Mouse (Mus musculus) ovary, postnatal 14 days (tissue): ENCODE measurements around the gene Atp1a3.
A peak's percentile ranks its signal among the peaks of the same experiment; 100 is the strongest.
"Not testable (repeated sequence)": the region's sequence is repeated elsewhere in the genome, so short reads cannot be mapped to it uniquely, and the experiment has no call there.

Experiments used
- DNase-seq: peaks from one replicate; pipeline ENCODE4 v3.0.0; 2022; ENCODE audit warnings: low spot score

Gene Atp1a3

GRCm38 (mm10) chr7:25005421-25006065 lies at the start of gene Atp1a3:
TSS of gene Atp1a3 (minus strand) at chr7:25005958.
- no peak for DNase-seq

GRCm38 (mm10) chr7:25052587-25052986 lies 46.8 kb upstream of the Atp1a3 start:
- DNase-seq: no peak

GRCm38 (mm10) chr7:25049295-25049930 lies 43.7 kb upstream of the Atp1a3 start:
- no peak for DNase-seq

- DNase-seq: no peak
Observed at GRCm38 (mm10) chr7:25047363-25047762, 41.6 kb upstream of the Atp1a3 start.

DNA sequence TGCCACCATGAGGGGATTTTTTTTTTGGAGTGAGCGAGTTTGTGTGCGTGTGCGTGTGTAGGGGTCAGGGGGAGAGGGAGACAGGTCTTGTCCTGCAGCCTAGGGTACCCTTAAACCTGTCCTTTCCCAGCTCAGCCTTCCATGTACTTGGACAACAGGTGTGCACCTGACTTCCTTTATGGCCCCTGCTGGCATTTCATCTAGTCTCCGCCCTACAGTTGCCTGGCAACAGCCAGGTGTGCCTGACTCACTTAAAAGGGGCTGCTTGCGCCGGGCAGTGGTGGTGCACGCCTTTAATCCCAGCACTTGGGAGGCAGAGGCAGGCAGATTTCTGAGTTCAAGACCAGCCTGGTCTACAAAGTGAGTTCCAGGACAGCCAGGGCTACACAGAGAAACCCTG lies 38.8 kb upstream of the Atp1a3 start:
- not testable (repeated sequence) for DNase-seq

DNA sequence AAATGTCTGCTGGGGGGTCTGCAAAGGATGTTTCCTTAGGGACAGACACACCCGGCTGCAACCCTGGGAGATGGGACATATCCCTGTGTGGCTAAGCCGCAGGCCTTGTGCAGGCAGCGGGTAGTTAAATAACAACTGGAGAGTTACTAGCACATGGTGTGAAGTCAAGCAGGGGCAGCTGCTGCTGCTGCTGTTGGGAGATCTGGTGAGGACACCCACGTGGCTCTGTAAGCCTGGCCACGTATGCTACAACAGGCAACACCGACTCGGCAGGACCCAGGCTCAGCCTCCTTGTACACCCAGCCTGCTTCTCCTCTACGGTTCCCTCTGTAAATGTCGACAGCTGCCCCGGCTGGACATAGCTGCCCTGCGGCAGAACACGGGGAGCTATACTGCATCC lies 36.2 kb upstream of the Atp1a3 start:
- no peak for DNase-seq

GRCm38 (mm10) chr7:25035916-25036315 lies 30.2 kb upstream of the Atp1a3 start:
- DNase-seq: peak; percentile 55

- DNase-seq: no peak
Observed at GRCm38 (mm10) chr7:25034796-25035195, 29.0 kb upstream of the Atp1a3 start.

DNA sequence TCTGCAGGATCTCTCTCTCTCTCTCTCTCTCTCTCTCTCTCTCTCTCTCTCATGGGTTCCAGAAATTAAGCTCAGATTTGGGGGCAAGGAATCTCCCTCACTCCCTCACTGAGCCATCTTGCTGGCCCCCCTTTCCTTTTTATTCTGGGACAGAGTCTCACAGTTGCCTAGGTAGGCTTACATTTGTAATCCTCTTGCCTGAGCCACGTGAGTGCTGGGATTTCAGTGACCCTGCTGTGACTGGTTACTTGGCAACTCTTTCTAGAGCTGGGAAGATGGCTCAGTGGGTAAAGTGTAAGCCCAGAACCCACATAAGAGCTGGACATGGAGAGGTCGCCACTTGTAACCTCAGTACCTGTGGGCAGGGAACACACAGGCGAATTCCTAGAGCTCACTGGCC lies 25.8 kb upstream of the Atp1a3 start:
- no peak for DNase-seq

DNA sequence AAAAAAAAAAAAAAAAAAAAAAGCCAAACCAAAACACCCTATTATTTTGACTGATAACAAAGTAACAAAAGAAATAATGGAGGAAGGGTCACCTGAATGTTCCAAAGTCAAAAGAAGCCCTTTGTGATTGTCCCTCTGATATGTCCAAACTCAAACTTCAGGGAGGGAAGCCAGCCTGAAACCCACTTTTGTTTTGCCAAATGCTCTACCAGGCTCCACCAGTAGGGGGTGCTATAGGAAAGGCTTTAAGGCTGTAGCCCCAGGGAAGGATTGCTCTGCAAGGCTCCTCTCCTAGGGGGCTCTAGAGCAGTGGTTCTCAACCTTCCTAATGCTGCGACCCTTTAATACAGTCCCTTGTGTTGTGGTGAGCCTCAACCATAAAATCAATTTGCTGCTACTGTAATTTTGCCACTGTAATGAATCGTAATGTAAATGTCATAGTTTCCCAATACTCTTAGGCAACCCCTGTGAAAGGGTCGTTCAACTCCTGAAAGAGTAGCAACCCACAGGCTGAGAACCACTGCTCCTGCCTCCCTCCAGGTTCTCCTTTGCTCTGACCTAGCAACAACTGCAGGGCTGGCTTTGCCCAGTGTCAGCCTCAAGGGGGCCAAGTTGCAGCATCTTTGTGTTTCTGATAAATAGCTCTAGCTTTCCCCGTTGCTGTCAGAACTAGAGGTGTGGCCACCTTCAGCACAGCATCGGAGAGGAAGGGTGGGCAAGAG lies 24.4 kb upstream of the Atp1a3 start:
- peak; percentile 77 for DNase-seq

- no peak for DNase-seq
Observed at GRCm38 (mm10) chr7:25026452-25026851, 20.7 kb upstream of the Atp1a3 start.

- DNase-seq: no peak
Observed at GRCm38 (mm10) chr7:25025855-25026439, 20.2 kb upstream of the Atp1a3 start.

DNA sequence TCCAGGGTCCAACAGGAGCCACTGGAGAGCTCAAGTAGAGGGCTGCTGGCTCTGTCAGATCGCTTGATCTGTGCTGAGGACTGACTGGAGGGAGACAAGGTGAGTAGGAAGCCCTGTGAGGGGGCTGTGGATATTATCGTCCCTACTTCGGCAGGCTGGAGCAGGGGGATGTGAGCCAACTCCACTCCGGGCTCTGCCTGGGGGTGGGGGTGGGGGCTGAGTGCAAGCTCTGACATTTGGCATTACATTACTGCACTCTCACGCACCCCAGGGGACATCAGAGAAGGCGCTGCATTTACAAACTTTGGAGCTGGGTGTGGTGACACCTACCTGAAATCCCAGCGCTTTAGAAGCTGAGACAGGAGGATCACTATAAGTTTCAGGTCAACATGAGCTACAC lies 5.8 kb upstream of the Atp1a3 start:
- no peak for DNase-seq

GRCm38 (mm10) chr7:25010090-25010913 lies 4.5 kb upstream of the Atp1a3 start:
- DNase-seq: peak; percentile 20

DNA sequence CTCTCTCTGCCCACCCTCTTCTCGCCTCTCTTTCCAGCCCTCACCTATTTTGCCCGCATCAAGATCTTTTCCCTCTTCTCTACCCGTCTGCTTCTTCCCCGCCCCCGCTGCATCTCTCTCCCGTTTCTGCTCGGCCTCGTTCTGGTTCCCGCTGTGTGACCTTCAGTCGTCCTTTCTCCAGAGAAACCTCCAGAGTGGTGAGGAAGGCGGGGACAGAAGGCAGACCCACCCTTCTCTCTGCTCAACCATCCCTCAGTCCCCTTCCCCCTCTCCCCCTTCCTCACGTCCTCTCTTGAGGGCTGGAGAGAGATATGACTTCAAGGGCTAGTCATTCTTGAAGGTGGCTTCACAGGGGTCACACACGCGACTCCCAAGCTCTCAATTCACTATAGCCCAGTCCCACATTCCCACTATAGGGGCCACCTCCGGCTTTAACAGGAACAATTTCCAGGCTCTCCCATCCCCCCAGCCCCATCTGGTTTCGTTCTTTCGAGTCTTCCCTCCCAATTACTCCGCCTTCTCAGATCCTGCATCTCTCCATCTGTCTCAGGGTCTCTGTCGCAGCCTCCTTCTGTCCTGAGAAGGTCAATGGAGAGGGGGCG lies 3.4 kb upstream of the Atp1a3 start:
- DNase-seq: no peak

- DNase-seq: peak; percentile 47
Observed at GRCm38 (mm10) chr7:25008635-25009034, 2.9 kb upstream of the Atp1a3 start.

DNA sequence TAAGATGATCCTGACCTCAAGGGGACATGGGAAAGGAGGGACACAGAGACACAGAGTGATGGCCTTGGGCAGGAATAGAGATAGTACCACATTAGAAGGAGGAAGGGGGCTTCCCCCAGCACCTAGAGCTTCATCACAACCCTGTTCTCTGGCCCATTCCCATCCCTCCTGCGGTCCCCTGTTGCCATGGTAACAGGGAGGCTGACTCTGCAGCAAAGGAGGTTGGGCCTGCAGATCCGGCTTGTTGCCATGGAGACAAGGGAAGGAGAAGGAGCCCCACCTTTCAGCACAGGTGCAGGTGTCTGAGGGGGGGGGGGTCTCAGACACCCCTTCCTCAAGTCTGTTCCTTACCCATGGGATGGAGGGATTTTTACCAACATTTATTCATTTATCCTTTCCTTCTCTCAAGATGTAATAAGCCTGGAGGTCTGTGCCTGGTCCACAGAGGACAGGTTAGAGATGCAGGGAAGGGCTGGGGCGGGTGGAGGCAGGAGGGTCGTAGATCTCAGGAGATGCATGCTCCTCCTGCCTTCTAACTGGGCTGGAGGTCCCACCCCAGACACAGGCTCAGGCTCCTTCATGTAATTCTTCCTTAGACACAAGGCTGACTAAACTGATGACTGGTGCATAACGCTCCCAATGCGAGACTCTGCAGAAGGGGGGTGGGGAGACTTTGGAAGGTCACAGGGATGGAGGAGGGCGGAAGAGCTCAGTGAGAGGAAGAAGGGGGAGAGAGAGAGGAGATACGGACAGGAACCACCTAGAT lies 2.0 kb upstream of the Atp1a3 start:
- DNase-seq: no peak

DNA sequence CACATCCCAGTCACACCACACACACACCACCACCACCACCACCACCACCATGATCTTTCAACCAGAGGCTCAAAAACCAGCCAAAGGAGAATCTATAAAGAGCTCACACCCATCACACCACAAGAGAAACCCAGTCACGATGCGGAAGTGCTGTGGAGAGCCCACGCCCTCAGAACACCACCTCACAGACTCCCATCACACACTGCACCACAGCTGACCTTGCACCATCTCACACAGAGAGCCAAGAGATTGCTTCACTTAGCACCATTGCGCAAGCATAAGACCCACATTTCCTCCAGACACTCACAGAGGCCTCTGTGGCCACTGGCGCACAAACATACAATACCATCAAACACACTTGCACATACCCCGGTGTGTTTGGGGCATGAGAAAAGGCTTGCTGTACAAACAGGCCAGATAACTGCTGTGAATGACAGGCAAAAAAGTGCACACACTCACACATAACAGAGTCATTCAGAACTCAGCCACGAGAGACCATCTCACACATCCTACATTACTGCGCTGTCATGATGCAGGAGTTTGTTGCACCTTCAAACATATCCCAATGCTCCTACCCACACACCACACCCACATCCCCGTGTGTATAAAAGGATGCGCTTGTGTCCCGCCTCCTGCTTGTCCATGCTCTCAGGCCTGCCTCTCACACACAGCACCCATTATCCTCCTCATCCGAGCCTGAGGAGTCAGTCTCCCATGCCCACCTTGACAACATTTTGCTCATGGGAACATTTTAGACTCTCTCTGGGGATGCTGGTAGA lies 1.0 kb upstream of the Atp1a3 start:
- no peak for DNase-seq

- no peak for DNase-seq
Observed at GRCm38 (mm10) chr7:25006171-25006570, 413 bp upstream of the Atp1a3 start.

DNA sequence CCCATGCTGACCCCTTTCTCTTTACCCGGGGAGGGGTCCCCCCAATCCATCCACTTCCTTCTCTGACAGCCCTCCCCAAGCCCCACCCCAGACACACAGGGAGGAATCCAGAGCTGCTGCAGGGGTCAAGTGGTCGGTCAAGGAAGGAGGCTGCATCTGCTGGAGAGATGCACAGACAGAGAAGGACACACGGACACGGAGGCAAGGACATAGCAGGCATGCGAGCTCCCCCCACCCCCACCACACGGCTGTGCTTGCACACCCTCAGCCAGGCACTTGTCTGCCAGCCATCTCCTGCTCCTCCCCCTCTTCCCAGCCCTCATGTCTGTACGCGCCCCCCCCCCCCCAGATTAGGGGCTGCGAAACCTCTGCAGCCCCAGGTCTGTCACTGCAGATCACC lies 952 bp downstream of the Atp1a3 start:
- DNase-seq: no peak
